Mouse (Mus musculus) erythroblast, embryonic 14.5 days (primary cell): ENCODE data around the gene Dnm2.

Source experiments
- GATA1 ChIP-seq: IDR thresholded peaks from 2 replicates; pipeline ENCODE4 v1.6.1; 2012; ENCODE audit warnings: low read length, inconsistent platforms, mixed read lengths
- TAL1 ChIP-seq: IDR thresholded peaks from 3 replicates; pipeline ENCODE4 v1.6.1; 2012; ENCODE audit warnings: low read length, inconsistent platforms, mixed read lengths

DNA sequence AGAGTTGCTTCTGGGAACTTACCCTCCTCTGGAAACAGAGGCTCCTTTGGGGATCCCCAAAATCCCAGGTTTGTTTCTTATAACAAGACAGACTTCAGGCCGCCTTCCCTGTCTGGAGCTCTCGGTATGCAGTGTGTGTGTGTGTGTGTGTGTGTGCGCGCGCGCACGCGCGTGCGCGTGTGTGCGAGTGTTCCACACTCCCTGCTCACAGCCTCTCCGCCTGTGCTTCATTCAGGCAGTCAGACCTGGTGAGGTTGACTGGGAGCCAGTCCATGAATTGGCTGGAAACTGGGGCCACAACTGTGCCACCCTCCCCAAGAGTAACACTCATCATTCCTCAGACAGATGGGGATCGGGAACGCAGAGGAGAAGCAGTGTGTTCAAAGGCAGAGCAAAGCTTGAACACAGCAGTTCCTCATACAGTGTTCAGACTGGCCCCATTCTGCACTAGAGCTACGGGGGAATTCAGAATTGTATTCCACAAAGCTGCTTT, 72.4 kb downstream of the Dnm2 start:
- TF ChIP-seq GATA1 (no peak), TAL1 (no peak)
